Mouse (Mus musculus) embryonic fibroblast, embryonic 13.5 days (primary cell): ENCODE results near the gene Ovol2. TPM values are rescaled to one million over a fixed set of nuclear protein-coding genes. Genes with fewer than 3 reads are reported as not detected.

Experiments used
- H3K27ac ChIP-seq: 2 replicates; pipeline ENCODE4 v1.5.1; 2012; ENCODE audit warnings: low read length, control low read depth, inconsistent platforms; ENCODE audit not compliant: insufficient read depth
- H3K4me1 ChIP-seq: 2 replicates; pipeline ENCODE4 v1.6.1; 2011; ENCODE audit warnings: low read length; ENCODE audit not compliant: control insufficient read depth, insufficient read depth
- H3K4me3 ChIP-seq: 2 replicates; pipeline ENCODE4 v1.5.1; 2011; ENCODE audit warnings: mild to moderate bottlenecking, control low read depth, low read length; ENCODE audit not compliant: insufficient read depth
- CTCF ChIP-seq: IDR thresholded peaks from 2 replicates; pipeline ENCODE4 v1.5.1; 2011; ENCODE audit warnings: mild to moderate bottlenecking, control low read depth, low read length, moderate library complexity, borderline replicate concordance; ENCODE audit not compliant: insufficient read depth
- POLR2A ChIP-seq: IDR thresholded peaks from 2 replicates; pipeline ENCODE4 v1.6.1; 2011; ENCODE audit warnings: low read depth, mild to moderate bottlenecking, control low read depth, low read length, moderate library complexity
- polyA plus RNA-seq: library from polyadenylated mRNA; stranded (reverse); fragments of >200 nt; gene quantifications from 2 replicates; pipeline ENCODE4 v1.2.4, GENCODE M21; 2011; ENCODE audit warnings: low read depth; ENCODE audit not compliant: missing spikeins, insufficient read length

Gene Ovol2
- polyA plus RNA-seq, 1 experiment = not detected

DNA sequence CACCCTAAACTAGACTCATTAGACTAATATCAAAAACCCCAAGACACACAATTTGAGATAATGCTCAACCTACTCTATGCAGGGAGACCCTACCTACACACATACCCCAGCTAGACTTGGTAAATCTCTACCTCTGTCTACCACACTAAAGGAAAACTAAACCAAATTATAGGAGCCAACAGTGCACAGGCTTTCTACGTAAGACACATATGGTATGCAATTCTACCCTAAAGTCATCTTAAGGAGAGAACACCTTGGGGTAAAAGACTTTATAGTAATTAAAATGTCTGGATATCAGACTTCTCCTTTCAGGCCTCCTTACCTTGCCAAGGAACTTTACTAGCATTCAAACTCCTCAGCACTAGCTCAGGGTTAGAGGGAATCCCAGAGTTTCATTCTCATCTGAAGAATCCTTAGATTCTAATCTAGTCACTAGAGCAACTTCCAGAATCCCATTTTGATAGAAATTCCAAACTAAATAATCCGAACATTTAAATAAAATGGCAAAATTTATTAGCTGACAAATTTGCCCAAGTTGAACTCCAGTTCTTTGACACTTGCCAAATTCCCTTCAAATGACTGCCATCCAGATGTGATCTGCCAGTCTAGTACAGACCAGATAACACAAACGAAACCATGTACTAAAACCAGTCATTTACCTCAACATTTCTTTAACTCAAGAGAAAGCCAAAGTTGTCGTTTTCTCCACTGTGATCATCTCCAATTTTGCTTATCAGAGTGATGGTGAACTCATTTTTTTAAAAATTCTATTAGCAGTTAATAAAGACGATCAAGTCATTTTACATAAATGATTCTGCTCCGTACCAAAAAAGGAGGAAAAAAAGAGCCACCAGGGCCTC lies 63.3 kb downstream of the Ovol2 start:
- peak overlapping the region; percentile 97 for H3K4me3 ChIP-seq
- no peaks in the 10 kb centered on the region for H3K4me1 ChIP-seq
- H3K27ac ChIP-seq = no peak overlapping the region
- TF ChIP-seq POLR2A (no peak), CTCF (no peak)

- no peak for TF ChIP-seq CTCF
- TF ChIP-seq POLR2A = no peak
- H3K4me3 ChIP-seq = peak overlapping the region; percentile 97
- H3K4me1 ChIP-seq = no peaks in the 10 kb centered on the region
Measured at GRCm38 (mm10) chr2:144267731-144268015, 64.3 kb downstream of the Ovol2 start.

GRCm38 (mm10) chr2:144267004-144267730 lies 64.8 kb downstream of the Ovol2 start:
- Histone ChIP-seq H3K27ac (peak overlapping the region; percentile 22; the same call in 1 of the 2 replicates), H3K4me1 (no peaks in the 10 kb centered on the region), H3K4me3 (peak overlapping the region; percentile 97)
- TF ChIP-seq POLR2A (no peak), CTCF (no peak)

More at GRCm38 (mm10) chr2:144267731-144268015, 64.3 kb downstream of the Ovol2 start:
- peak overlapping the region; percentile 22; the same call in 1 of the 2 replicates for H3K27ac ChIP-seq

GRCm38 (mm10) chr2:144265916-144266683 lies 65.8 kb downstream of the Ovol2 start:
- TF ChIP-seq POLR2A = no peak
- no peak for TF ChIP-seq CTCF
- Histone ChIP-seq H3K27ac (no peak overlapping the region), H3K4me1 (no peaks in the 10 kb centered on the region), H3K4me3 (peak overlapping the region; percentile 15)

- TF ChIP-seq CTCF = no peak
- TF ChIP-seq POLR2A = no peak
- no peaks in the 10 kb centered on the region for H3K4me1 ChIP-seq
- no peak overlapping the region for H3K27ac ChIP-seq
Measured at GRCm38 (mm10) chr2:144265120-144265488, 66.8 kb downstream of the Ovol2 start.

DNA sequence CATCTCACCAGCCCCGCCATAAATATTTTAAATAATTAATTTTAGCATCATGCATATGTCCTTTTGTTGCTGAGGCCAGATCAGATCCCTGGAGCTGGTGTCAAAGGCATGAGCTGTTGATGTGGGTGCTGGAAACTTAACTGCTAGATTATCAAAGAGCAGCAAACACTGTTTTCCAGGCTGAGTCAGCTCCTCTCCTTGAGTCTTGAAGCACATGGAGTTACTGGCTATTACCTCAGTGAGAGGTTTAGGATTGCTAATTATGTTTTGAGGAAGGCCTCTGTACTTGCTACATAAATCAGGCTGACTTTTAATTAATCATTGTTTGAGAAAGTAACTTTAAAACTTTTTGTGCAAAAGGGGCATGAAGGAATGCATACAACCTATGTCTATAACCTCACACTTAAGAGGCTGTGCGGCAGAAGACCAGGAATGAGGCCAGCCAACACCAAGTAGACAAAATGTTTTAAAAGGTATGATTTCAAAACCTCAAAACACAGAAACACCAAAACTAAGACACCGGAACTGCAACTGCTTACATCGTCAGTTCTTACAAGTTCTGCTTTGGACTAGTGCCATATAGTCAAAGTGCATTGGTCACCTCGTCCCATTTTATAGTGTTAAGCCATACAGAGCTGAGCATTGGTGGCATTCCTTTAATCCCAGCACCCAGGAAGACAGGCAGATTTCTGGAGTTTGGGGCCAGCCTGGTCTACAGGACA lies 67.4 kb downstream of the Ovol2 start:
- Histone ChIP-seq H3K4me3 (no peak overlapping the region), H3K27ac (0 out of 2 replicates have a peak overlapping the region, but pooled peaks have one; percentile 11), H3K4me1 (no peaks in the 10 kb centered on the region)
- TF ChIP-seq CTCF = no peak
- no peak for TF ChIP-seq POLR2A

More at GRCm38 (mm10) chr2:144265120-144265488, 66.8 kb downstream of the Ovol2 start:
- H3K4me3 ChIP-seq = no peak overlapping the region

- no peak for TF ChIP-seq POLR2A
- no peak for TF ChIP-seq CTCF
- no peak overlapping the region for H3K27ac ChIP-seq
- H3K4me3 ChIP-seq = no peak overlapping the region
- no peaks in the 10 kb centered on the region for H3K4me1 ChIP-seq
Measured at GRCm38 (mm10) chr2:144262837-144263236, 69.1 kb downstream of the Ovol2 start.

Other genes starting within 250 kb of the Ovol2 start
- 4.9 and 5.2 TPM in 2 replicates for gene Mgme1, start 61.5 kb downstream of the Ovol2 start, polyA plus RNA-seq
- 233 and 284 TPM in 2 replicates for gene Snx5, start 61.2 kb downstream of the Ovol2 start, polyA plus RNA-seq
- 23.6 and 28.5 TPM in 2 replicates for gene Kat14, start 36.8 kb upstream of the Ovol2 start, polyA plus RNA-seq
- gene Pet117, start 36.9 kb upstream of the Ovol2 start, polyA plus RNA-seq = 6.4 and 9.2 TPM in 2 replicates
- 0.23 and 0.77 TPM in 2 replicates for gene Dzank1, start 195.3 kb upstream of the Ovol2 start, polyA plus RNA-seq
- 20.0 and 27.8 TPM in 2 replicates for gene Polr3f, start 195.6 kb upstream of the Ovol2 start, polyA plus RNA-seq
- gene Rbbp9, start 218.7 kb upstream of the Ovol2 start, polyA plus RNA-seq = 25.4 and 33.6 TPM in 2 replicates
- 65.8 and 70.0 TPM in 2 replicates for gene Sec23b, start 224.1 kb upstream of the Ovol2 start, polyA plus RNA-seq